Mouse (Mus musculus): ENCODE measurements at regions not wholly inside any gene's neighbourhood (a gene's known extent, or its start where the extent isn't known, plus 50 kb on each side); places are given as distances from the start of the nearest gene placed in this dataset.

- Histone ChIP-seq H3K36me3 (ENCODE audit: control insufficient read depth, insufficient read depth) (no peaks in the 10 kb centered on the region), H3K4me2 (ENCODE audit: low read depth) (no peak overlapping the region), H3K27me3 (ENCODE audit: control insufficient read depth, insufficient read depth, insufficient read length) (no peaks in the 10 kb centered on the region), H3K4me3 (no peak overlapping the region), H3K79me2 (ENCODE audit: control insufficient read depth, insufficient read depth) (no peaks in the 10 kb centered on the region), H3ac (ENCODE audit: control insufficient read depth, insufficient read length) (no peak overlapping the region)
- TF ChIP-seq TCF3 (IDR thresholded peaks at IDR 0.05; ENCODE audit: insufficient read length, low read depth) (no peak), E2F4 (IDR thresholded peaks at IDR 0.05; ENCODE audit: insufficient read depth) (no peak), SRF (IDR thresholded peaks at IDR 0.05; ENCODE audit: control insufficient read depth, insufficient read length, low read depth) (no peak)
Measured at GRCm38 (mm10) chr1:59429289-59429688, 52.9 kb upstream of the Fzd7 start.

GRCm38 (mm10) chr1:59430234-59430633, 52.0 kb upstream of the Fzd7 start:
- Histone ChIP-seq H3K79me2 (ENCODE audit: control insufficient read depth, insufficient read depth) (no peaks in the 10 kb centered on the region), H3K4me3 (no peak overlapping the region), H3ac (ENCODE audit: control insufficient read depth, insufficient read length) (no peak overlapping the region), H3K4me2 (ENCODE audit: low read depth) (no peak overlapping the region), H3K36me3 (ENCODE audit: control insufficient read depth, insufficient read depth) (no peaks in the 10 kb centered on the region), H3K27me3 (ENCODE audit: control insufficient read depth, insufficient read depth, insufficient read length) (no peaks in the 10 kb centered on the region)
- no peak for TF ChIP-seq TCF3 (IDR thresholded peaks at IDR 0.05; ENCODE audit: insufficient read length, low read depth)
- no peak for TF ChIP-seq SRF (IDR thresholded peaks at IDR 0.05; ENCODE audit: control insufficient read depth, insufficient read length, low read depth)
- TF ChIP-seq CEBPB (IDR thresholded peaks at IDR 0.05; ENCODE audit: insufficient read depth, poor library complexity, severe bottlenecking) = no peak
- no peak for TF ChIP-seq POLR2A (IDR thresholded peaks at IDR 0.05; ENCODE audit: insufficient read length, low read depth)
- TF ChIP-seq MYOD1 (IDR thresholded peaks at IDR 0.05; ENCODE audit: control insufficient read depth in 1 of 3, insufficient read length in 2 of 3, low read depth in 2 of 3) = no peak
- TF ChIP-seq REST (IDR thresholded peaks at IDR 0.05; ENCODE audit: insufficient read depth, insufficient read length) = no peak
- TF ChIP-seq E2F4 (IDR thresholded peaks at IDR 0.05; ENCODE audit: insufficient read depth) = no peak
- TF ChIP-seq MYOG (IDR thresholded peaks at IDR 0.05; ENCODE audit: control insufficient read depth in 1 of 3, insufficient read depth in 1 of 3, insufficient read length in 2 of 3, low read depth in 2 of 3) = no peak
- no peak for TF ChIP-seq USF1 (IDR thresholded peaks at IDR 0.05; ENCODE audit: low read depth)
- TF ChIP-seq POLR2AphosphoS2 (IDR thresholded peaks at IDR 0.05; ENCODE audit: insufficient read length, low read depth) = no peak
- no peak for TF ChIP-seq TCF12 (IDR thresholded peaks at IDR 0.05; ENCODE audit: insufficient read depth, poor library complexity, severe bottlenecking)
- no peak for TF ChIP-seq MAX (IDR thresholded peaks at IDR 0.05; ENCODE audit: low read depth)

- no peak overlapping the region for H3ac ChIP-seq (ENCODE audit: control insufficient read depth, insufficient read length)
- H3K79me2 ChIP-seq (ENCODE audit: control insufficient read depth, insufficient read depth) = no peaks in the 10 kb centered on the region
- H3K4me2 ChIP-seq (ENCODE audit: low read depth) = peak overlapping the region; percentile 52
- no peaks in the 10 kb centered on the region for H3K36me3 ChIP-seq (ENCODE audit: control insufficient read depth, insufficient read depth)
- no peak overlapping the region for H3K4me3 ChIP-seq
- TF ChIP-seq REST (IDR thresholded peaks at IDR 0.05; ENCODE audit: insufficient read depth, insufficient read length) (no peak), CEBPB (IDR thresholded peaks at IDR 0.05; ENCODE audit: insufficient read depth, poor library complexity, severe bottlenecking) (no peak), MAX (IDR thresholded peaks at IDR 0.05; ENCODE audit: low read depth) (no peak), MYOD1 (IDR thresholded peaks at IDR 0.05; ENCODE audit: control insufficient read depth in 1 of 3, insufficient read length in 2 of 3, low read depth in 2 of 3) (peak in 1 of 3 experiments; percentile 86), MYOG (IDR thresholded peaks at IDR 0.05; ENCODE audit: control insufficient read depth in 1 of 3, insufficient read depth in 1 of 3, insufficient read length in 2 of 3, low read depth in 2 of 3) (peak in 2 of 3 experiments; percentile 28 to 69), USF1 (IDR thresholded peaks at IDR 0.05; ENCODE audit: low read depth) (no peak)
- no peaks in the 10 kb centered on the region for H3K27me3 ChIP-seq (ENCODE audit: control insufficient read depth, insufficient read depth, insufficient read length)
Measured at GRCm38 (mm10) chr1:59430886-59431486, 51.2 kb upstream of the Fzd7 start.

All from myocyte (in vitro differentiated cells).